Mouse (Mus musculus) naive thymus-derived CD4-positive, alpha-beta T cell, adult 2 months (primary cell): ENCODE data around the gene Cdan1.
"Not testable (repeated sequence)": the region's sequence is repeated elsewhere in the genome, so short reads cannot be mapped to it uniquely, and the experiment has no call there.

Experiments used
- DNase-seq: peaks from one replicate; pipeline ENCODE4 v3.0.0-alpha.2; 2011; ENCODE audit warnings: low read depth

The Cdan1 gene

GRCm38 (mm10) chr2:120745496-120745895 lies 104.4 kb downstream of the Cdan1 start:
- DNase-seq: no peak

- DNase-seq: no peak
Observed at GRCm38 (mm10) chr2:120731877-120732530, 117.9 kb downstream of the Cdan1 start.

GRCm38 (mm10) chr2:120731167-120731862 lies 118.6 kb downstream of the Cdan1 start:
- DNase-seq: peak; percentile 94

- peak; percentile 46 for DNase-seq
Observed at GRCm38 (mm10) chr2:120730639-120731166, 119.2 kb downstream of the Cdan1 start.

GRCm38 (mm10) chr2:120729775-120730585 lies 119.9 kb downstream of the Cdan1 start:
- DNase-seq: peak; percentile 14

- no peak for DNase-seq
Observed at GRCm38 (mm10) chr2:120724176-120724575, 125.8 kb downstream of the Cdan1 start.

- no peak for DNase-seq
Observed at GRCm38 (mm10) chr2:120723621-120724020, 126.3 kb downstream of the Cdan1 start.

GRCm38 (mm10) chr2:120722491-120722890 lies 127.4 kb downstream of the Cdan1 start:
- no peak for DNase-seq

GRCm38 (mm10) chr2:120721911-120722310 lies 128.0 kb downstream of the Cdan1 start:
- no peak for DNase-seq

GRCm38 (mm10) chr2:120720821-120721220 lies 129.1 kb downstream of the Cdan1 start:
- DNase-seq: no peak

- DNase-seq: no peak
Observed at GRCm38 (mm10) chr2:120718496-120718895, 131.4 kb downstream of the Cdan1 start.

- no peak for DNase-seq
Observed at GRCm38 (mm10) chr2:120713441-120713840, 136.5 kb downstream of the Cdan1 start.

- no peak for DNase-seq
Observed at GRCm38 (mm10) chr2:120710948-120711347, 139.0 kb downstream of the Cdan1 start.

GRCm38 (mm10) chr2:120710154-120710553 lies 139.8 kb downstream of the Cdan1 start:
- DNase-seq: no peak

GRCm38 (mm10) chr2:120707041-120707440 lies 142.9 kb downstream of the Cdan1 start:
- no peak for DNase-seq

- no peak for DNase-seq
Observed at GRCm38 (mm10) chr2:120702675-120703074, 147.3 kb downstream of the Cdan1 start.

GRCm38 (mm10) chr2:120700379-120700885 lies 149.5 kb downstream of the Cdan1 start:
- no peak for DNase-seq

- DNase-seq: no peak
Observed at GRCm38 (mm10) chr2:120697767-120698166, 152.2 kb downstream of the Cdan1 start.

- DNase-seq: not testable (repeated sequence)
Observed at GRCm38 (mm10) chr2:120681151-120681550, 168.8 kb downstream of the Cdan1 start.

- DNase-seq: peak; percentile 25
Observed at GRCm38 (mm10) chr2:120670253-120670652, 179.7 kb downstream of the Cdan1 start.

- no peak for DNase-seq
Observed at GRCm38 (mm10) chr2:120667446-120667845, 182.5 kb downstream of the Cdan1 start.
